Mouse (Mus musculus) adrenal gland, postnatal 36 days (tissue): Measurements from ENCODE around the gene Olfr1282. TPM values are rescaled to one million over a fixed set of nuclear protein-coding genes. Genes with fewer than 3 reads are reported as not detected.
"Not testable (repeated sequence)": the region's sequence is repeated elsewhere in the genome, so short reads cannot be mapped to it uniquely, and the experiment has no call there.

Experiments used
- DNase-seq, 2 experiments: peaks; one replicate each; pipeline ENCODE4 v3.0.0; 2021; ENCODE audit warnings: mixed read lengths in 1 of 2
- long read RNA-seq, 2 experiments: library from polyadenylated mRNA; stranded (forward); transcript quantifications; one replicate each; pipeline ENCODE4 v2.0.0; 2021; ENCODE audit warnings: borderline sequencing depth in 2 of 2
- total RNA-seq, 2 experiments: library from RNA; stranded (reverse); gene quantifications; 2 replicates each; pipeline ENCODE4 v1.2.3; 2021

The Olfr1282 gene
- total RNA-seq: not detected
- long read RNA-seq, experiment 1: 0 reads
- long read RNA-seq, experiment 2: 0 reads

- no peak for DNase-seq
These were observed at the start of gene Olfr1282 for GRCm38 (mm10) chr2:111335976-111336375. Gene Olfr1282, minus strand, starts transcription at chr2:111336076.

DNA sequence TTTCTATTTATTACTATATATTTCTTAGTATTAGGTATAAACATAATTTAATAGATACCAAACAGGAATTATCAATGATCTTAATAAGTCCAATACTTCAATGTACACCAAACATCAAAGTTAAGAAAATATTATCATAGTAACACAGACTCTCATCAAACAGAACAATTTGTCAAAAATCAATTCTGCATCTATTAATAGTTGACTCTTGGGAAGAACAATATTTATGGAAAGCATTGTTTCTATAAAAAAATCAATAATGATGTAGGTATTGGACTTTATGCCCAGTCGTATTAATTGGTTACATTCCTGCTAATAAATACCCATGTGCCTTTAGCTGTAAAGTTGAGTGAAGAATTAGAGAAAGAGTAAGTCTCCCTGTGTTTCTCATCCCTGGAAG, 39.3 kb upstream of the Olfr1282 start, which contains the start of gene Olfr1284:
TSS of gene Olfr1284 (plus strand) at position 301 of the 400 bp plus-strand sequence.
- no peak for DNase-seq

GRCm38 (mm10) chr2:111366490-111366889, 30.6 kb upstream of the Olfr1282 start, which contains the start of gene Olfr1283:
Gene Olfr1283, plus strand, starts transcription at chr2:111366790.
- no peak for DNase-seq

- DNase-seq: not testable (repeated sequence)
These were observed 2.2 kb downstream of the Olfr1282 start for GRCm38 (mm10) chr2:111333721-111334120.

GRCm38 (mm10) chr2:111326220-111326619, 9.7 kb downstream of the Olfr1282 start, which contains the start of gene Olfr1281:
Gene Olfr1281, plus strand, starts transcription at chr2:111326520.
- DNase-seq: no peak

- no peak for DNase-seq
These were observed 22.2 kb downstream of the Olfr1282 start, which contains the start of gene Olfr1280 for GRCm38 (mm10) chr2:111313717-111314116. Gene Olfr1280, plus strand, starts transcription at chr2:111314017.

DNA sequence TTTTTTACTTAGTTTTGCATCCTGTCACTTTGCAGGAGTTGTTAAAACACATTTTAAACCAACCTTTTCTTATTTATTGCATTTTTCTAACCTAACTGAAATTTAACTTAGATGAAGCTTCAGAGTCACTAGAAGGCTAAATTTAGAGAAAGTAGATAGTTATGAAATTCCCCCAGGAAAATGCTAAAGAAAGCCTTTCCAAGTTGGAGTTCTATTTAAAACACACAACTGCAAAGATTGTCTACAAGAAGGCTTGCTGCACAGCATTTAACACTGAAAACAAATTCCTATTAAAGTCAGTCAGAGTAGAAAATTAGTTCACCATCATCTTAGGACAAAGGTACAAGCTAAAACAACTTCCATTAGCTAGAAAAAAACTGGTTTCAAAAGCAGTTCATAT, 35.5 kb downstream of the Olfr1282 start, which contains the start of gene Olfr1279:
TSS of gene Olfr1279 (plus strand) at position 262 of the 400 bp plus-strand sequence.
- no peak for DNase-seq

- DNase-seq: no peak
These were observed 37.3 kb downstream of the Olfr1282 start for GRCm38 (mm10) chr2:111298541-111298940.

DNA sequence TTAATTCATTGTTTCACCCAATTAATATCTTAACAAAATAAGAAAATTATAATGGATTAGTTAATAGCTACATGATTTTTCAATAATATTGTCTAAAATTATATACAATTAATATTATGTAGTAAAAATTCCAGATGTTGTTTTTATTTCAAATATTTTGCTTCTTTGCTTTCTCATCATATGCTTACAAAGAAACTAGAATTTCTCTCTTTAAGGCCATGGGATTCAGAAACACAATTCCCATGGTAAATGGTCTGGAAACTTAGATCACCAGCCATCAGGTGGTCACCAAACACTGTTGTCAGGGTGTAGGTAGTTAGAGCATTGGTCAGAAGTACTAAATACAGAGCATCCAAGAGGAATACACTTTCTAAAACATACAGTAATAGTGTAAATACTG, 46.0 kb downstream of the Olfr1282 start, which contains the start of gene Olfr1278:
TSS of gene Olfr1278 (plus strand) at position 301 of the 400 bp plus-strand sequence.
- no peak for DNase-seq

Other genes with a start within 250 kb of the Olfr1282 start
- gene Gm13941, start 230.1 kb downstream of the Olfr1282 start, total RNA-seq: not detected
- gene Gm15130, start 183.1 kb downstream of the Olfr1282 start, total RNA-seq: not detected
- gene 4930430A15Rik, start 106.5 kb downstream of the Olfr1282 start, total RNA-seq: not detected
- gene Olfr1275, start 100.8 kb downstream of the Olfr1282 start, total RNA-seq: not detected
- not detected for gene Olfr1276, start 81.6 kb downstream of the Olfr1282 start, total RNA-seq
- not detected for gene Olfr1277, start 62.0 kb downstream of the Olfr1282 start, total RNA-seq
- not detected for gene Olfr1278, start 45.9 kb downstream of the Olfr1282 start, total RNA-seq
- gene Olfr1279, start 35.4 kb downstream of the Olfr1282 start, total RNA-seq: not detected
- not detected for gene Olfr1280, start 22.1 kb downstream of the Olfr1282 start, total RNA-seq
- gene Olfr1281, start 9.6 kb downstream of the Olfr1282 start, total RNA-seq: not detected
- gene Olfr1283, start 30.7 kb upstream of the Olfr1282 start, total RNA-seq: not detected
- not detected for gene Olfr1284, start 39.4 kb upstream of the Olfr1282 start, total RNA-seq
- gene Olfr1286, start 87.0 kb upstream of the Olfr1282 start, total RNA-seq: not detected
- not detected for gene Olfr1287, start 113.1 kb upstream of the Olfr1282 start, total RNA-seq
- not detected for gene Olfr1288, start 138.0 kb upstream of the Olfr1282 start, total RNA-seq
- not detected for gene Olfr1289, start 144.7 kb upstream of the Olfr1282 start, total RNA-seq
- gene Olfr1290, start 157.8 kb upstream of the Olfr1282 start, total RNA-seq: not detected
- gene Olfr1291-ps1, start 161.1 kb upstream of the Olfr1282 start, total RNA-seq: not detected
- not detected for gene Olfr1293-ps, start 189.1 kb upstream of the Olfr1282 start, total RNA-seq
- not detected for gene Olfr1294, start 204.2 kb upstream of the Olfr1282 start, total RNA-seq
- not detected for gene Olfr1295, start 233.6 kb upstream of the Olfr1282 start, total RNA-seq